Mouse (Mus musculus) lung, postnatal 4 days (tissue): ENCODE results near the gene Rnf216.

Experiments used
- DNase-seq, 2 experiments: peaks; one replicate each; pipeline ENCODE4 v3.0.0; 2021

Gene Rnf216

GRCm38 (mm10) chr5:143052677-143053076, 60.1 kb downstream of the Rnf216 start:
- DNase-seq: no peak

- no peak for DNase-seq
Measured at GRCm38 (mm10) chr5:143051851-143052250, 60.9 kb downstream of the Rnf216 start.

- no peak for DNase-seq
Measured at GRCm38 (mm10) chr5:143050273-143050672, 62.5 kb downstream of the Rnf216 start.

GRCm38 (mm10) chr5:143049746-143050145, 63.0 kb downstream of the Rnf216 start:
- DNase-seq: no peak

GRCm38 (mm10) chr5:143049013-143049385, 63.8 kb downstream of the Rnf216 start:
- DNase-seq: no peak

- no peak for DNase-seq
Measured at GRCm38 (mm10) chr5:143048232-143049012, 64.4 kb downstream of the Rnf216 start.

- DNase-seq: no peak
Measured at GRCm38 (mm10) chr5:143047586-143047985, 65.2 kb downstream of the Rnf216 start.

GRCm38 (mm10) chr5:143043902-143044301, 68.9 kb downstream of the Rnf216 start:
- no peak for DNase-seq

GRCm38 (mm10) chr5:143043285-143043684, 69.5 kb downstream of the Rnf216 start:
- DNase-seq: peak in 1 of 2 experiments; percentile 38

GRCm38 (mm10) chr5:143038794-143039193, 74.0 kb downstream of the Rnf216 start:
- no peak for DNase-seq

GRCm38 (mm10) chr5:143037201-143037600, 75.6 kb downstream of the Rnf216 start:
- DNase-seq: peak in 1 of 2 experiments; percentile 51

GRCm38 (mm10) chr5:143036052-143036451, 76.7 kb downstream of the Rnf216 start:
- no peak for DNase-seq

- DNase-seq: no peak
Measured at GRCm38 (mm10) chr5:143035271-143035670, 77.5 kb downstream of the Rnf216 start.

GRCm38 (mm10) chr5:143034108-143034507, 78.7 kb downstream of the Rnf216 start:
- DNase-seq: no peak

GRCm38 (mm10) chr5:143033277-143033676, 79.5 kb downstream of the Rnf216 start:
- no peak for DNase-seq

GRCm38 (mm10) chr5:143032639-143033146, 80.1 kb downstream of the Rnf216 start:
- no peak for DNase-seq

- DNase-seq: no peak
Measured at GRCm38 (mm10) chr5:143031681-143032080, 81.1 kb downstream of the Rnf216 start.

- DNase-seq: peak in 1 of 2 experiments; percentile 54
Measured at GRCm38 (mm10) chr5:143031193-143031592, 81.6 kb downstream of the Rnf216 start.

- DNase-seq: no peak
Measured at GRCm38 (mm10) chr5:143023887-143024286, 88.9 kb downstream of the Rnf216 start.

- no peak for DNase-seq
Measured at GRCm38 (mm10) chr5:143022956-143023355, 89.8 kb downstream of the Rnf216 start.

GRCm38 (mm10) chr5:143017401-143017800, 95.4 kb downstream of the Rnf216 start:
- DNase-seq: peak; percentile 16 to 37

GRCm38 (mm10) chr5:143009383-143009782, 103.4 kb downstream of the Rnf216 start:
- DNase-seq: no peak

GRCm38 (mm10) chr5:143000654-143001500, 111.9 kb downstream of the Rnf216 start:
- peak; percentile 34 to 70 for DNase-seq

- no peak for DNase-seq
Measured at GRCm38 (mm10) chr5:143000091-143000490, 112.7 kb downstream of the Rnf216 start.
